Mouse (Mus musculus) embryonic facial prominence, embryonic 15.5 days (tissue): ENCODE measurements around the gene C1qtnf7. TPM values are rescaled to one million over a fixed set of nuclear protein-coding genes. Genes with fewer than 3 reads are reported as not detected.

Experiments
- ATAC-seq: fragments of 200-750 bp; cut with Nextera tagmentation; 2 replicates; pipeline ENCODE4 v1.8.0; 2017; ENCODE audit warnings: low read depth, moderate TSS enrichment; ENCODE audit not compliant: insufficient number of reproducible peaks, low FRiP score, low TSS enrichment
- H3K27ac ChIP-seq: fragments of 300-500 bp; sonication (generic); replicated peaks from 2 replicates; pipeline ENCODE4 v1.5.1; 2015; ENCODE audit warnings: mild to moderate bottlenecking, inconsistent platforms
- H3K27me3 ChIP-seq: fragments of 300-500 bp; sonication (generic); 2 replicates; pipeline ENCODE4 v1.6.1; 2015; ENCODE audit warnings: inconsistent platforms
- H3K36me3 ChIP-seq: fragments of 300-500 bp; sonication (generic); 2 replicates; pipeline ENCODE4 v1.6.1; 2015; ENCODE audit warnings: mild to moderate bottlenecking, inconsistent platforms
- H3K4me1 ChIP-seq: fragments of 300-500 bp; sonication (generic); 2 replicates; pipeline ENCODE4 v1.6.1; 2015; ENCODE audit warnings: inconsistent platforms
- H3K4me2 ChIP-seq: fragments of 300-500 bp; sonication (generic); replicated peaks from 2 replicates; pipeline ENCODE4 v1.6.1; 2015; ENCODE audit warnings: mild to moderate bottlenecking, inconsistent platforms
- H3K4me3 ChIP-seq: fragments of 300-500 bp; sonication (generic); replicated peaks from 2 replicates; pipeline ENCODE4 v1.5.1; 2015; ENCODE audit warnings: mild to moderate bottlenecking, inconsistent platforms
- H3K9ac ChIP-seq: fragments of 300-500 bp; sonication (generic); 2 replicates; pipeline ENCODE4 v1.6.1; 2015; ENCODE audit warnings: inconsistent platforms
- H3K9me3 ChIP-seq: fragments of 300-500 bp; sonication (generic); replicated peaks from 2 replicates; pipeline ENCODE4 v1.6.1; 2016; ENCODE audit warnings: inconsistent platforms
- WGBS: fragments of 180-500 bp; shearing (Covaris S2); methylation state at CpG from one replicate; pipeline ENCODE4 v1.1.7; 2015; 5-methylcytosine and 5-hydroxymethylcytosine counted together
- polyA plus RNA-seq: library from polyadenylated mRNA; unstranded; fragments of >200 nt; fragmentation: Nextera tagmentation; extraction: Ambion mirVana; gene quantifications from 2 replicates; pipeline ENCODE4 v1.2.1, GENCODE M21; 2015

Gene C1qtnf7
- polyA plus RNA-seq = 18.1 and 20.6 TPM in 2 replicates

DNA sequence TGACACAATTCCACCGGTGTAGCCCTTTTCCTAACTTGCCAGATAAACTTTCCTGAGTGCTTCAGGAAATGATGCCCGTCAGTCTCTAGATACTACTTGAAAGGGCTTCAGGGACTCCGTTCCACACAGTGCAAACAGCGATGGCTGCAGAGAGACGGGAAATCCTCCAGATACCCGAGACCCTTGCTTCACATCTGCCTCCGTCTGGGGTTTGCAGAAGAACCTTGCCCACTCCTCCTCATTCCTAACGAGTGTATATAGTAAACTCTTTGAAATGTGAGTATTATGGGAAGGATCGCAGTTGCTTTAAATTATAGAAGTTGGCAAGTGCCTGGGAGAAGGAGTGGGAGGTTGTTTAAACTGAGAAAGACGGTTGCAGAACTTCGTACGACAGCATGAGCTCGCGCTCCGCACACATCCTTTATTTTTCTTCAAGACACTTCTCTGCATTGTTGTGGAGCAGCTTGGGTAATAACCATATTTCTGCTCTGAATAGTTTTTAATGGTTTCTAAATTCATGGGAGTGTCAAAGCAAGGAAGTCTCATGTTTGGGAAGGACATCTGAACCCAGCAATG, at the start of gene C1qtnf7:
Gene C1qtnf7 (plus strand): TSS at position 138 of the 576 bp plus-strand sequence.
- ATAC-seq = no peak
- H3K9ac ChIP-seq = no peak within 1 kb of the TSS
- H3K36me3 ChIP-seq = no peaks in the 10 kb centered on the region
- H3K27me3 ChIP-seq = no peaks in the 10 kb centered on the region
- peaks cover 8% of the 10 kb centered on the region; the same call in 1 of the 2 replicates for H3K4me1 ChIP-seq
- H3K4me3 ChIP-seq = peak within 1 kb of the TSS; percentile 24
- H3K4me2 ChIP-seq = peak within 1 kb of the TSS; percentile 44
- H3K27ac ChIP-seq = peak within 1 kb of the TSS; percentile 8; the same call in 1 of the 2 replicates
- WGBS = 26% methylated on average over 15 of the region's 15 CpGs
- no peaks in the 10 kb centered on the region for H3K9me3 ChIP-seq

DNA sequence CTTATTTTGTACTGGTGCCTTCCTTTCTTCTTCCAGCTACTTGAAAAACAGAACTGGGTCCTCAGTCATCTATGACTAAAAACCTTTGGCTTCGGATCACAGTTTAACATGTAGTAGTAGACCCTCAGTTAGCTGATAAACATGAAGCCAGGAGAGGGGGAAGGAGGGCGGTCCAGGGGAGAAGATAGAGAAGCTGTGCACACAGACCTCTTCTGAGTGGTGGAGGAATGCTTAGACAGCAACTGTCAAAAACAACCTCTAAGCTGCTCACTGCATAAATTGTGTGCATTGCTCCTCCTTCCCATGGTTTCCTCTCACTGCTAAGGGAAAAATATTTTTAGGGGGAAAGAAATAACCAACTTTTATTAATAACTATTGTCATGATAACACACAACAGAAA, 48.6 kb upstream of the C1qtnf7 start:
- Histone ChIP-seq H3K4me1 (no peaks in the 10 kb centered on the region), H3K4me3 (no peak overlapping the region), H3K27ac (no peak overlapping the region), H3K27me3 (no peaks in the 10 kb centered on the region), H3K9me3 (no peaks in the 10 kb centered on the region), H3K4me2 (no peak overlapping the region), H3K36me3 (no peaks in the 10 kb centered on the region), H3K9ac (no peak overlapping the region)
- 91% methylated on average over 2 of the region's 2 CpGs for WGBS
- no peak for ATAC-seq

DNA sequence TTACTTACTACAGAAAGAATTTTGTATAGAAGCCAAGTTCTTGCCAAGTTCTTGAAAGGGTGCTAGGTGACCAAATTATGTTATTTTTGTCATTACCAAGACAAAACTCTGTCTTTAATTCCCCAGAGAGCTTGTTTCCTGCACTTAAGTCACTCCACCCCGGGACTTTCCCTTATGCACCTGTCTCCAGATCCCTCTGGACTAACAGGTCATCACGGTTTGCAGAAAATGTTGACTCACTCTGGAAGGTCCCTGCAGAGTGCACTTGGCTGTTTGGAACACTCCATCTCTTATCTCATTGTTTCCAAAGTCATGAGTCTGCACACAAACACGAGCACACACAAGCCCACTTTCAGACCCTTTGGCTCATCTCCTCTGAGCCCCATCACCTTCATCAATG, 48.1 kb upstream of the C1qtnf7 start:
- no peak for ATAC-seq

DNA sequence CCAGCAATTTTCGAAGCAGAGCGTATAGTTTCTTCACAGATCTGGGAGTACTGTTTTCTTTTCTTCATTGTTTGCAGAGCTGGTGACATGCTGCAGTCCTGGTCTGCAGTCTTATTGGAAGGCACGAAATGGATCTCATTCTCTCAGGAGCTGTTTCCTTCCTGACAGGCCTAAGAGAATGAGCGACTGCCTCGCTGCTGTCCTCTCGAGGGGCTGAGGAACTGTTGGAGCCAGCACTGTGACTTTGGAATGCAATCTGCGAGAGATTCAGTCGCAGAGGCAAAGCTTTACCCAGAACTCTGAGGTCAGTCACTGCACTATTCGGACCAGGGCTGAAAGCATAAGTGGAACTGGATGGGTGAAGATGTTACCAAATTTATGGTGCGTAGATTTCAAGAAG, 46.4 kb upstream of the C1qtnf7 start:
- H3K27ac ChIP-seq = no peak overlapping the region
- H3K4me3 ChIP-seq = no peak overlapping the region
- no peaks in the 10 kb centered on the region for H3K9me3 ChIP-seq
- no peaks in the 10 kb centered on the region for H3K27me3 ChIP-seq
- no peak overlapping the region for H3K4me2 ChIP-seq
- no peak overlapping the region for H3K9ac ChIP-seq
- WGBS = 62% methylated on average over 10 of the region's 10 CpGs
- no peak for ATAC-seq
- H3K36me3 ChIP-seq = no peaks in the 10 kb centered on the region
- H3K4me1 ChIP-seq = no peaks in the 10 kb centered on the region

More for the DNA sequence above, 48.1 kb upstream of the C1qtnf7 start:
- no peak overlapping the region for H3K9ac ChIP-seq
- 76% methylated on average over 3 of the region's 3 CpGs for WGBS
- H3K27ac ChIP-seq = no peak overlapping the region
- no peaks in the 10 kb centered on the region for H3K36me3 ChIP-seq
- no peaks in the 10 kb centered on the region for H3K4me1 ChIP-seq
- no peak overlapping the region for H3K4me2 ChIP-seq
- H3K9me3 ChIP-seq = no peaks in the 10 kb centered on the region
- H3K27me3 ChIP-seq = no peaks in the 10 kb centered on the region
- no peak overlapping the region for H3K4me3 ChIP-seq

DNA sequence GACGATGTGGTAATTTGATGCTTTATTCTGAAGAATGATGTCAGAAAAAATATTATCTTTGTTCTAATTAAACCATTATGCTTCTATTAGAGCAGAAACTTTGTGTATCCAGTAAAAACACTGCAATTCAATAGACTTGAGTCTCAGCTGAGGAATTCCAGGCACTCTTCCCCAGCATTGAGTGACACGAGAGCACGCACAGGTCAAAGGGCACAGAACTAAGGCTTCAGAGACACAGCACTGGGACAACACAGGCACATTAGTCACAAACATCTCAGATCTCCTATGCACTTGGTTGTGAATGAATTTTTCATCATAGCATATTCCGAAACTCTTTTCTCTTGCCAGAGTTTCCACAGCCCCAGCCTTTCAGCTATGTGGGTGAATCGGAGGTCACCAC, 37.4 kb upstream of the C1qtnf7 start:
- H3K36me3 ChIP-seq = no peaks in the 10 kb centered on the region
- no peak overlapping the region for H3K4me2 ChIP-seq
- no peak overlapping the region for H3K27ac ChIP-seq
- no peak overlapping the region for H3K9ac ChIP-seq
- no peaks in the 10 kb centered on the region for H3K4me1 ChIP-seq
- no peak for ATAC-seq
- no peak overlapping the region for H3K4me3 ChIP-seq
- no peaks in the 10 kb centered on the region for H3K27me3 ChIP-seq
- H3K9me3 ChIP-seq = no peaks in the 10 kb centered on the region
- WGBS = 50% methylated on average over 5 of the region's 5 CpGs

DNA sequence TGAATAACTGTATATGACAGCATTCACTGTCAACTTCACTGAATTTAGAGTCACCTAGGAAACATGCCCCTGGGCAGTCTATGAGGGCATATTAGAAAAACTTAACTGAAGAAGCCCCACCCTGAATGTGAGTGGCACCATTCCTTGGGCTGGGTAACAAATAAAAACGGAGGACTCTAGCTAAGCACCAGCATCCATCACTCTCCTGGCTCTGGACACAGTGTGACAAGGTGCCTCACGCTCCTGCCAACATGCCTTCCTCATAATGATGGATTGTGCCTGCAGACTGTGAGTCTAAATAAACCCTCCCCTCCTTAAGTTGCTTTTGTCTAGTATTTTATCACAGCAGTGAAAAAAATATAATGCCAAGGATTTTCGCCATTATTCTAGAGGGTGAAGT, 35.3 kb upstream of the C1qtnf7 start:
- ATAC-seq = no peak
- WGBS = 69% methylated on average over 3 of the region's 3 CpGs

DNA sequence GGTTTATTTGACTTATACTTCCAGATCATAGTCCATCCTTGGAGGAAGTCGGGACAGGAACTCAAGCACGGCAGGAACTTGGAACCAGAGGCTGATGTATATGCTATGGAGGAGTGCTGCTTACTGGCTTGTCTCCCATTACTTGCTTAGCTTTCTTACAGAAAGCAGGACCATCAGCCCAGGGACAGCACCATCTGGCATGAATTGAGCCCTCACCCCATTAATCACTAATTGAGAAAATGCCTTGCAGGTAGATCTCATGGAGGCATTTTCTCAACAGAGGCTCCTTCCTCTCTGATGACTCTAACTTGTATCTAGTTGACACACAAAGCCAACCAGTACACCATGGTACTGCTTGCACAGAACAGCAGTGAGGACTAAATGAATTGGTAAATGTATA, 34.6 kb upstream of the C1qtnf7 start:
- Histone ChIP-seq H3K36me3 (no peaks in the 10 kb centered on the region), H3K4me3 (no peak overlapping the region), H3K9ac (no peak overlapping the region), H3K4me2 (no peak overlapping the region), H3K4me1 (no peaks in the 10 kb centered on the region), H3K9me3 (no peaks in the 10 kb centered on the region), H3K27me3 (no peaks in the 10 kb centered on the region), H3K27ac (no peak overlapping the region)
- 48% methylated on average over 2 of the region's 2 CpGs for WGBS
- ATAC-seq = no peak

More for the DNA sequence above, 35.3 kb upstream of the C1qtnf7 start:
- Histone ChIP-seq H3K4me1 (no peaks in the 10 kb centered on the region), H3K4me2 (no peak overlapping the region), H3K9me3 (no peaks in the 10 kb centered on the region), H3K9ac (no peak overlapping the region), H3K27ac (no peak overlapping the region), H3K36me3 (no peaks in the 10 kb centered on the region), H3K27me3 (no peaks in the 10 kb centered on the region), H3K4me3 (no peak overlapping the region)

DNA sequence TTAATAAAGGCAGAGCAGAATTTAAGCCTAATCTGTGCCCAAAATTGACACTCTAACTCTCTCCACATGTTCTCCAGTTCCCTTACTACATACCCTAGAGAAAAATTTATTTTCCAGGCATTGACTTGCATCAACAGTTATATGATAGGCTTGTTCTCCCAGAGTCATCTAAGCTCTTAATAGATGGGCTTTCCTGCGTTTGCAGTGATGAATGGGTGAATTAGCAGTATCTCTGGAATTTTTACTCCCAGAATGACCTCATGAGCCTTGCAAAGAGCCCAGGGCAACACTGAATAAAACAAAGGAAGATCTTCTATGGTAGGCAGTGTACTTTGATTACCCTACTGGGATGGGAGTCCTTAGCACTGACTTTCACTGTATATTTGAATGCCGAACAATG, 33.5 kb upstream of the C1qtnf7 start:
- Histone ChIP-seq H3K4me2 (no peak overlapping the region), H3K27me3 (no peaks in the 10 kb centered on the region), H3K9me3 (no peaks in the 10 kb centered on the region), H3K36me3 (no peaks in the 10 kb centered on the region), H3K4me3 (no peak overlapping the region), H3K4me1 (no peaks in the 10 kb centered on the region), H3K27ac (no peak overlapping the region), H3K9ac (no peak overlapping the region)
- no peak for ATAC-seq
- WGBS = 33% methylated on average over 2 of the region's 2 CpGs

DNA sequence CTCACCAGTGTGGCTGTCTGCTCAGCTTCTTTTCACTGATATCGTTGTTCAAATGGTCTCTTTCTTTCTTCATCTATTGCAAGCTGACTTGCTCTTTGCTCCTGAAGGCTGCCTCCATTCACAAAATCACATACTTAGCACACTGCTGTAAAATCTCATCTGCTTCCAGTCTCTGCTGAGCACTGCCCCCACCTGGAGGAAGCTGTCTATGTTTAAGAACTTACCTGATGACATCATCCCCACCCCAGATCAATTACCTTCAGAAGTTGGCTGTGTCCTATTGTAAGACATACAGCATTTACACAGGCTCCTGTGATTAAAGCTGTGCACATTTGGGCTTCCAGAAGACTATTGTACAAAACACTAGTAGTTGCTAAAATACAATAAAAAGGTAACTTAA, 13.5 kb upstream of the C1qtnf7 start:
- no peaks in the 10 kb centered on the region for H3K27me3 ChIP-seq
- H3K9ac ChIP-seq = no peak overlapping the region
- WGBS = 88% methylated on average over 1 of the region's 1 CpGs
- H3K9me3 ChIP-seq = no peaks in the 10 kb centered on the region
- ATAC-seq = no peak
- 0 out of 2 replicates have a peak, but pooled peaks cover 6% of the 10 kb centered on the region for H3K4me1 ChIP-seq
- H3K27ac ChIP-seq = no peak overlapping the region
- no peak overlapping the region for H3K4me3 ChIP-seq
- no peaks in the 10 kb centered on the region for H3K36me3 ChIP-seq
- no peak overlapping the region for H3K4me2 ChIP-seq

DNA sequence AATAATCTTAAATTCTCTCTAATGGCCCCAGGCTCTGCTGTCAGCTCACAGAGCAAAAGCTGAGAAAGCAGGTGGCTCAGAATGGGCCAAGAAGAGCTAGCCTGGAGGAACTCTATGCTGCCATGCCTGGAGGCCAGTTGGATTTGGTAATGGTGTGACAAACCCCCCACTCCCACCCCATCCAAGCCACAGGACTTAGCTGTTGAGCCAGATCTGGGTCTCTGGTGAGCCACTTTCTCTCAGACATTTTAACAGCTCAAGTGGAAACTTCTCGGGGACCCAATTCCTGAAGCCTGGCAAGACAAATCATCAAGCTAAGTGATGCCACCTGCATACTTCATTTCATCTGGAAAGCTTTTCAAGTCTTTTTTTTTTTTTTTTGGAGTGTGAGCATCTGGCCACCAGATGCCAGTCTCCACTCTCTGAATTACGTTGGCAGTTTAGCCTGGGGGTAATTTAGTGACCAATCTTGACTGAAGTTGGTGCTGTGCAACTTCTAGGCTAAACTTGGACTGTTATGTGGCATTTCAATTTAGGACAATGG, 11.0 kb upstream of the C1qtnf7 start:
- Histone ChIP-seq H3K27ac (no peak overlapping the region), H3K4me3 (no peak overlapping the region), H3K9me3 (no peaks in the 10 kb centered on the region), H3K9ac (no peak overlapping the region), H3K4me1 (0 out of 2 replicates have a peak, but pooled peaks cover 6% of the 10 kb centered on the region), H3K4me2 (no peak overlapping the region), H3K27me3 (no peaks in the 10 kb centered on the region), H3K36me3 (no peaks in the 10 kb centered on the region)
- ATAC-seq = no peak
- WGBS = 19% methylated on average over 2 of the region's 2 CpGs

DNA sequence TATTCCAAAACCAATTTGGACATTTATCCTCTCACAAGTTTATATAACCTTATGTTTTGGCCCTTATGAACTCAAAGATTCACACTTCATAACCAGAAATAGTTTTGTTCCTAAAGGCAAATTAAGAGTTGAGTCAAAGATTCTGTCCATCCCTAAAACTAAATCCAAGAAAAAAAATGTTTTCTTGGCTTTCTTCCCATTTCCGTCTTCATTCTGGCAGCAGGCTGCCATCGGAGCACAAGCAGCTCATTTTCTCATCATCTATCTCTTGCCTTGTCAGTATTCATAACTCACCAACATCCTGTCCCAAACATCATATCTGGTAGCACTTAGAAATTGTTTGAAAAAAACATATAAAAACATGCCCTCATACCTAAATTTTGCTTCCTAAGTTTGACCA, 6.9 kb upstream of the C1qtnf7 start:
- Histone ChIP-seq H3K9ac (no peak overlapping the region), H3K27me3 (no peaks in the 10 kb centered on the region), H3K4me2 (no peak overlapping the region), H3K9me3 (no peaks in the 10 kb centered on the region), H3K4me3 (no peak overlapping the region), H3K4me1 (0 out of 2 replicates have a peak, but pooled peaks cover 6% of the 10 kb centered on the region), H3K36me3 (no peaks in the 10 kb centered on the region), H3K27ac (no peak overlapping the region)
- no peak for ATAC-seq
- WGBS = 38% methylated on average over 2 of the region's 2 CpGs

DNA sequence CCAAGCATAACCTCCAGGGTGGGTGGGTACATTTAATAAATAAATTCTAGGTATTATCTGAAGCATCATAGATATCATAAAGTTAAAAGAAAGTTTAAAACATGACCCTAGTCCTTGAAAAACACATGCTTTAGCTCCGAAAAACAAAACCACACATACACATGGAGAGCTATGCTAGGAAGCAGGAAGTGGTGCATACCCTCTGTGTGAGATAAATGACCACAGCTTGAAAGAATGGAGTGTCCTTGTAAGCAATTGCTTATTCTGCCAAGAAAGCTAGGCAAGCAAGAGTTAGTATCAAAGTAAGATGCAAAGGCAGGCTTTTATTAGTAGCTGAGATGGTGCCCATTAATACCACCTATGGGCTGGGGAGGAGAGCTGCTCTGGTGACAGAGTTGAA, 6.4 kb upstream of the C1qtnf7 start:
- Histone ChIP-seq H3K4me3 (no peak overlapping the region), H3K27ac (no peak overlapping the region), H3K4me1 (0 out of 2 replicates have a peak, but pooled peaks cover 6% of the 10 kb centered on the region), H3K36me3 (no peaks in the 10 kb centered on the region), H3K27me3 (no peaks in the 10 kb centered on the region), H3K9ac (no peak overlapping the region), H3K4me2 (no peak overlapping the region), H3K9me3 (no peaks in the 10 kb centered on the region)
- no peak for ATAC-seq
- WGBS = 52% methylated on average over 1 of the region's 1 CpGs
